Mouse (Mus musculus): ENCODE results near the gene Lypla2.

Lypla2 gene

GRCm38 (mm10) chr4:135971805-135972555 lies 446 bp downstream of the Lypla2 start:
- no peak for DNase-seq

GRCm38 (mm10) chr4:135970585-135970984 lies 1.8 kb downstream of the Lypla2 start:
- no peak for DNase-seq

GRCm38 (mm10) chr4:135969070-135969750 lies 3.2 kb downstream of the Lypla2 start:
- DNase-seq = no peak

GRCm38 (mm10) chr4:135968271-135968869 lies 4.1 kb downstream of the Lypla2 start:
- DNase-seq = no peak

- no peak for DNase-seq
Observed at GRCm38 (mm10) chr4:135967086-135967760, 5.2 kb downstream of the Lypla2 start.

- no peak for DNase-seq
Observed at GRCm38 (mm10) chr4:135966283-135966682, 6.1 kb downstream of the Lypla2 start.

GRCm38 (mm10) chr4:135965113-135965512 lies 7.3 kb downstream of the Lypla2 start:
- DNase-seq = no peak

- DNase-seq = peak; percentile 68 to 92
Observed at GRCm38 (mm10) chr4:135964426-135964825, 8.0 kb downstream of the Lypla2 start.

- DNase-seq = peak; percentile 96 to 98
Observed at GRCm38 (mm10) chr4:135963457-135964193, 8.8 kb downstream of the Lypla2 start, which contains the start of gene Gale. Gene Gale (plus strand): TSS chr4:135963727.

- no peak for DNase-seq
Observed at GRCm38 (mm10) chr4:135962946-135963345, 9.5 kb downstream of the Lypla2 start.

GRCm38 (mm10) chr4:135962198-135962597 lies 10.2 kb downstream of the Lypla2 start:
- DNase-seq = peak in 1 of 2 experiments; percentile 51

- DNase-seq = no peak
Observed at GRCm38 (mm10) chr4:135961709-135962108, 10.7 kb downstream of the Lypla2 start.

- peak; percentile 88 to 92 for DNase-seq
Observed at GRCm38 (mm10) chr4:135960717-135961116, 11.7 kb downstream of the Lypla2 start.

- peak; percentile 79 to 94 for DNase-seq
Observed at GRCm38 (mm10) chr4:135958354-135958753, 14.1 kb downstream of the Lypla2 start.

GRCm38 (mm10) chr4:135955886-135956285 lies 16.5 kb downstream of the Lypla2 start:
- DNase-seq = peak in 1 of 2 experiments; percentile 34

GRCm38 (mm10) chr4:135954241-135954640 lies 18.2 kb downstream of the Lypla2 start:
- DNase-seq = peak; percentile 75 to 89

- DNase-seq = no peak
Observed at GRCm38 (mm10) chr4:135953179-135953578, 19.2 kb downstream of the Lypla2 start.

- peak in 1 of 2 experiments; percentile 41 for DNase-seq
Observed at GRCm38 (mm10) chr4:135951505-135951904, 20.9 kb downstream of the Lypla2 start.

- DNase-seq = peak; percentile 38 to 45
Observed at GRCm38 (mm10) chr4:135950365-135950764, 22.1 kb downstream of the Lypla2 start.

GRCm38 (mm10) chr4:135949911-135950310 lies 22.5 kb downstream of the Lypla2 start:
- DNase-seq = peak in 1 of 2 experiments; percentile 75

GRCm38 (mm10) chr4:135949475-135949874 lies 23.0 kb downstream of the Lypla2 start:
- DNase-seq = peak; percentile 55 to 70

GRCm38 (mm10) chr4:135948142-135948541 lies 24.3 kb downstream of the Lypla2 start:
- no peak for DNase-seq

Data from kidney, postnatal 25 days (tissue).